Mouse (Mus musculus) brain, embryonic 14.5 days (tissue): Measurements from ENCODE around the gene Ccdc14.

ENCODE experiments used
- CTCF ChIP-seq: fragments of 200-500 bp; IDR thresholded peaks from 2 replicates; pipeline ENCODE4 v1.5.1; 2012; ENCODE audit warnings: inconsistent platforms, mild to moderate bottlenecking, moderate library complexity, borderline replicate concordance; ENCODE audit not compliant: insufficient read depth, insufficient read length; ENCODE audit errors: extremely low read depth
- POLR2A ChIP-seq: fragments of 200-500 bp; IDR thresholded peaks from 2 replicates; pipeline ENCODE4 v1.6.1; 2012; ENCODE audit warnings: mild to moderate bottlenecking, inconsistent platforms, borderline replicate concordance; ENCODE audit not compliant: poor library complexity, insufficient read depth, insufficient read length, severe bottlenecking; ENCODE audit errors: extremely low read depth

DNA sequence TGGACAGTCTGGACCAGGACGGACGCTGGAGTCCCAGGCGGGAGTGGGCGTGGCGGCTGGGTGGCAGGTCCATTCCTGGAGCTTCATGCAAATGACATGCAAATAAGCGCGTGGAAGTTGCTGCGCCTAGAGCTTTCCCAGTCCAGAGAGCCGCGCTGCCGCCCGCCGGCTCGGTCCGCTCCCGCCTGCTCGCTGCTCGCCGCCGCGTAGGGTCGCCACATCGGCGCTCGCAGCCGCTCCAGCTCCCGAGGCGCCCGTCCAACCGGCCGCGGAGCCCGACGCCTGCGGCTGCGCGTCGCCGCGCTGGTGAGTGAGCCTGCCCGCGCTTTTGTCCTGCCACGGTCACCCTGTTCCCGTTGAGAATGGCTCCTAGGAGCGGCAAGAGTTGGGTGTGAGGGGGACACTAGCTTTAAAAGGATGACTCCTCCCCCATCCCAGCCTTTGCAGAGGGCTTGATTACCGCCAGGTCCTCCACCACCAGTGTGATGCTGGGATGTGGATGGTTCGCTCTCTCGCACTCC lies 54.7 kb downstream of the Ccdc14 start, which contains the start of gene Mylk:
- TF ChIP-seq CTCF (no peak), POLR2A (peak; percentile 66)
